Mouse (Mus musculus) cerebellum, adult 9-10 months (tissue): ENCODE results near the gene Map10.

Experiments used
- DNase-seq: peaks from one replicate; pipeline ENCODE4 v3.0.0; 2022

Map10 gene

DNA sequence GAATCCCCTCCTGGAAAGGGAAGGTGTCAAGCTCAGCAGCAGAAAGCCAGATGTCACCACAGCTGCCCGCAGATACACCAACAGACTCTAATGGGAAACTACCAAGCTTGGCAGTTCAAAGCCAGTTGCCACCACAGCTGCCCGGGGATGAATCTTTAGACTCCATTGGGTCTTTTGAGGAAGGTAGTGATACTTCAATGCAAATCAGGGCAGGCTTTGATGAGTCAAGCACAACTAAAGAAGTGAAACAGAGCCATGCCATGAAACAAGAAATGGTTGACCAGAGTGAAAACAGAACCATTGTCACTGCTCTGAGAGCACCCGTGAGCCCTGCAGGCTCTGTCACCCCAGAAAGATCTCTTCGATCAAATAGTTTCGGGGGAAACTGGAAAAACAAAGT, 1.8 kb downstream of the Map10 start:
- DNase-seq, result no peak

DNA sequence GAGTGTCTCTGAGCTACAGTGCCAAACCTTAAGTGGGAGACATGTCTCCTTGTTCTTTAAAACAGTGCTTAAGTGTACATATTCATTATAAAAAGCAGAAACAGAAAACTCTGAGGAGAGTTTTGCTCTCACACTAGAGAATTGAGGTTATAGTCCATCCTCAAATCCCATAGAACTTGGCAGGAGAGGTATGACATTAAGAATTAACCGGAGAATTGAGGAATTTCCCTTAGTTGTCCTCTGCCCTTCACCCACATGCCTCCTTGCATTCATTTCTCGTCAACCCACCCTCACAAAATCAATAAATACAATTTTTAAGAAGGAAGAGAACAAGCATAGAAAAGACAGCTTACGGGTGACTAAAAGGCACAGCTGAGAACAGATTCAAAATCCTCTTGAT, 6.2 kb downstream of the Map10 start:
- DNase-seq, result no peak

DNA sequence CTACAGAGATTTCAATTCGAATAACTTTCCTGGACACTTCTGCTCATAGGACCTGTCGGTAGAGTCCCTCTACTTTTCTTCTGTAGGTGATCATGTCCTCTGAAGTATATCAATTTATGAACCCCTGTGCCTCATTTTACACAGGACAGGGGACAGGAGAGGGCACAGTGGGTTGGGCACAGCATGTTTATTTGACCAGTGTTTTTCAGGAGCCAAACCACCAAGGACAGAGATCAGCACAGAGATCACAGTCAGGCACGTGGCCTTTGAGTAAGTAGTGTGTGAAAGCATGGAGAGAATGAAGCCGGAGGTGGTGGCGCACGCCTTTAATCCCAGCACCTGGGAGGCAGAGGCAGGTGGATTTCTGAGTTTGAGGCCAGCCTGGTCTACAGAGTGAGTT, 7.9 kb downstream of the Map10 start:
- DNase-seq, result no peak

DNA sequence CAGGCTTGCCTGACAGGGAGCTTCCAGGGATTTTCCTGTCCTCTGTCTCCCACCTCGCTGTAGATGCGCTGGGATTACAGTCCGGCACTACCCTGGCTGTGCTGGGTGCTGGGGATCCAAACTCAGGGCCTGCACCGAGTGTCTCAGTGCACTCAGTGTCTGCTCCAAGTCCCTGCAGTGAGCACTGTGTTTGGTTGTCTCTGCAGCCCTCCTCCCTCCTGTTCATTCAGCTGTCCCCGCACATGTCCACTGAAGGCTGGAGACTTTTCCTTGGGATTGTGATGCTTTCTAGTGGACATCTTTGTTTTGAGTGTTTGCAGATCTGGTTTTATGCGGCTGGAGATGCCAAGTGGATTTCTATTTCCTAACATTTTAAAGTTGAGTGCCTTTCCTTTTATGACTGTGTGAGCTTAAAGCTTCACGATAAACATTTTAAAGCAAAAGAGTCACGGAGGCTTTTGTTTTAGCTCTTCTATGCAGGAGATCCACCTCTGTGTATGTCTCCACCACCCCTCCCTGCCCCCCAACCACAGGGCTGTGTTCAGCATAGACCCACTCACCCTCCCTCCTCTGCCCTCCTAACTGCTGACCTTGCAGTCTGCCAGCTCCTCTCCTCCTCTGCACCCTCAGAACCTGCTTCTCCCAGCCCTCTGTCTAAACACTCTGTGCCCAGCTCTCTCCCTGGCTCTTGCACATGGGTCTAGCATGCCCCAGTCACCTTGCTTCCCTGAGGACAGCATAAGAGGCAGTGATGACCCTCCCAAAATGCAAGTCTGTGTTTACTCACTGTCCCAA, 9.4 kb downstream of the Map10 start:
- DNase-seq, result no peak

DNA sequence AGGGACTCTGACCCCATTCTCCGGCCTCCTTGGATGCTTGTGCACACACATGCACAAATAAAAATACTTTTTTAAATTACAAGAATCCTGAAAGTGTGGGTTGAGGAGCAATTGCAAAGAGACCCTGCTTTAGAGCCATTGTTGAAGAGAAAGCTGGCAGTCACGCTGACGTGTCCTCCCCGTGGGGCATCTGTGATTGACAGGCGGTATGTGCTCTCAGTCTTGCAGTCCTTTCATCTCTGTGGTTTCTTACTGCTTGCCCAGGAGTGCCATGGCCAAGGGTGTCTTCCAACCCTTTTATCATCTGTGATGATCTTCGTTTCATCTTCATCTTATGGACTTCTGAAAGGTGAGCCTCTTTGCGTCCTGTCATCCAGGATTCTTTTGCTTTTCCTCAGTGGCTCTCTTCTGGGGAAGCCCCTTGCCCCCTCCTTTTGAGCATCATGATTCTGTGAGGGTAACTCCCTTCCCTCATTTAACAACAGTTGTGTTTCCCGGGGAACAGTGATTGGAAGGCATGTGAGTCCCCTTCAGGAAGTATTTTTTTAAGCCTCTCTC, 11.3 kb downstream of the Map10 start:
- DNase-seq, result no peak

DNA sequence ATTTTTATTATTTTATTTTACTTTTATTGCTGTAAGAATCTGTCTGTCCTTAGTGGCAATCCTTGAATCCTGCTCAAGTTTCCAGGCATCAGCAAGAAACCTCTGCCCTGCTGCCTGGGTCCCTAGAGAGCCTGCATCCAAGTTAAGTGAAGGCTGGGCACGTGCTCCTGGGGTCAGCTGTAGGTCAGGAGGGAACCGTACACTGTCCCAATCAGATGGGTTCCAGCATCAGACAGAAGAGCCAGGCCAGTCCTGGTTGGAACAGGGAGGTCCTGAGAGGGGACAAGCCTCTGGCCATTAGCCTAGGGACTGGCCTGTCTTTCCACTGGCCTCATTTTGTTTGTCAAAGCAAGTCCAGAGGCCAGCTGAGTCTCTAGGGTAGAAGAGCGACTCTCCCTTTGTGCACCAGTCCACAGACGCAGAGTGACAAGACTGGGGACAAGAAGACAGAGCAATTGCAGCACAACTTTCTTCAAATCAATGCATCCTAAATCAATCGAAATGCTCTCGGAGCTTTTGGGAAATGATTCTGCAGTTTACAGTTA, 15.7 kb downstream of the Map10 start:
- DNase-seq, result no peak

DNA sequence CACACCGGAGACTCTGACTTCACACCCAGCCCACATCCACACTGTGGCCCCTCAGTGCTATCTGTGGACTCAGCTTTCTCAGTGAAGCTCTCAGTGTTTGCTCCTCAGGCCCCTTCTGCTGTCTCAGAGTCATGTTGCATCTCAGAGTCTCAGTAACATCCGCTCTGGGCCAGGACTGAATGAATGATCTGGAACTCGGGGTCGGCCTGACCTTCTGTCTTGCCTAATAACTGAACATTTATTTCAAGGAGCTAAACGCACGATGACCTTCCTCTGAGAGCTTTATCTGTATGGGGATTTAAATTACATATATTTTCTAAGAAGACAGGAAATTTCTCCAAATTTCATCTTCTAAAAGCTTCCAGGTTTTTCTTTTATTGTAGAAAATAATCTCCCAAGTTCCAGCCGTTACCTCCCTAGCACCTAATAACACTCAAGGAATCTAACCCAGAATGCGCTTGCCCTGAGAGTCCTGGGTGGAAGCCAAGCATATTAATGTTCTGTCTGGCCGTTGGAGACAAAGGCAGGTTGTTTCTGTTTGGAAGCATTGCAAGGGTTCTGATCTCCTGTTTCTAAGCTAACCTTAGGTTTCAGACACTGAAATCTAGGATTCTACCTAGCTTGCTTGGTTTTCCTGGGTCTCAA, 16.7 kb downstream of the Map10 start:
- DNase-seq, result no peak

DNA sequence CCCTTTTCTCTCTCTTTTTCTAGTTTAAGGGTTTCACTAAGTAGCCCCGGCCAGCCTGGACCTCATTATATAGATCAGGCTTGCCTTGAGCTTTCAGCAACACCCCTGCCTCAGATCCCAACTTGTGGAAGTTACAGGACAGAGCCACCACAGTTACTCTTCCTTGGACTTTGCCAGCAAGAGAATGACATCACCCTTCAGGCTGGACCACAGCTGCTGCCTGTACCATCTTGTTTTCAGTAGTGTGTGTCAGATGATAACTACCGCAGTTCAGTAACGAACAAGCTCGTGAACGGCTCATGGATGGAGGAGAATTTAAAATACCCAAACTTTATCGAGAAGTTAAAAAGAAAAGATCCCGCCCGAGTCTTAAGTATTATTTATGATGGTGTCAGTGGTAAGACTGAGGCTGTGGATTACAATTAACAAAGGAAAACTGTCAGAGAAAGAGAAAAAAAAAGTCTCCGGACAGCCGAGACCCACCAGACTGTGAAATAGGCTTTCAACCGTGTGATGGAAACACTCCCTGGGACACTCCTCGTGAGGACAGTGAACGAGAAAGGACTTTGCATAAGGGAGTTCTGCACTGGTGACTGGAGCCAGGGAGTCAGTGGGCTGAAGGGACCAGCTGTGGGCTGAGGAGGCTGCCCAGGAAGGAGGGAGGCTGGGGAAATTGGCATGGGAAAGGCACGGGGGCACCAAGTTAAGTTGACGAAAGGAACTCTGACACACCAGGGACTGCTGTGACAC, 20.7 kb downstream of the Map10 start:
- DNase-seq, result no peak

DNA sequence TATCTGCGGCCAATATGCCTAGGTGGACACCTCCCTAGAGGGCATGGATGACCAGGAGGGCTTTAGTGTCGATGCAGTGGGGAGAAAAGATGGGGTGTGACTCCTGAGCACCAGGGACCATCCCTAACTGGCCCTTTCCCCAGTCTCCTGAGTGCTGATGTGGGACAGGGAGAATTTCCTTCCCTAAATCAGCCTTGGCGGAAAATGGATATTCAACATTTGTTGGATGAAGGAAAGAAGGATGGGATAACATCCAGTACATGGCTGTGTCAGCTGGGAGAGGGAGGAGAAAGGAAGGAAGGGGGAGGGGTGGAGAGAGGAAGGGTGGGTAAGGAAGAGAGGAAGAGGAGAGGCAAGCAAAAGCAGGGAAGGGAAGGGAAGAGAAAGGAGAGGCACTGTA, 21.3 kb downstream of the Map10 start:
- no peak for DNase-seq

DNA sequence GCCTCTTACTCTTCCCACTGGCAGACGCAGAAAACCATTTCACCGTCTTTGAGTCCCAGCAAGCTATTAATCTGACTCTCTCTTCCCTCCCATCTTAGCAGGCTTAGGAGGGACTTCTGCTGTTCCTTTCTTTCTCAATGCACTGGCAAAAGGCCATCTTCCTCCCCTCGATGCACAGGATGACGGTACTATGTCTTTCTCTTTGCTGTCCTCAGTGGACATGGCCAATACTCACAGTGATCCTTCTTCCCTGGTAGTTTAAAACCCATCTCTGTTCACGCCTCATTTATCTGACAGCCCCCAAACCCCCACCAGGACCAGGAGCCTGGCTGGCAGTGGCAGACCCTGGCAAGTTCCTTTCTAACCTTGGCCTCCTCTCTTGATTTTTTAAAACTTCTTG, 22.8 kb downstream of the Map10 start:
- no peak for DNase-seq

DNA sequence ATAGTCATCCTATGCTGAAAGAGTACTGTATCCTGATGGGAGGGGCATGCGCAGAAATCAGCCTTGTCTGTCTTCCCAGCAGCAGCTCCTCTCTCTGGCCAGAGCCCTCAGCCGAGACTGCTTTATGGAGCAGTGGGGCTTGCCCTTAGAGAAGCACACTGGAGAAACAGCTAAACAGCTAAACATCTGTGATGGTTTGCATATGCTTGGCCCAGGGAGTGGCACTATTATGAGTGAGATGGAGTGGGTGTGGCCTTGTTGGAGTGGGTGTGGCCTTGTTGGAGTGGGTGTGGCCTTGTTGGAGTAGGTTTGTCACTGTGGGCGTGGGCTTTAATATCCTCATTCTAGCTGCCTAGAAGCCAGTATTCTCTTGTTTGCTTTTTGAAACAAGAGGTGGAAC, 23.6 kb downstream of the Map10 start:
- DNase-seq, result no peak

DNA sequence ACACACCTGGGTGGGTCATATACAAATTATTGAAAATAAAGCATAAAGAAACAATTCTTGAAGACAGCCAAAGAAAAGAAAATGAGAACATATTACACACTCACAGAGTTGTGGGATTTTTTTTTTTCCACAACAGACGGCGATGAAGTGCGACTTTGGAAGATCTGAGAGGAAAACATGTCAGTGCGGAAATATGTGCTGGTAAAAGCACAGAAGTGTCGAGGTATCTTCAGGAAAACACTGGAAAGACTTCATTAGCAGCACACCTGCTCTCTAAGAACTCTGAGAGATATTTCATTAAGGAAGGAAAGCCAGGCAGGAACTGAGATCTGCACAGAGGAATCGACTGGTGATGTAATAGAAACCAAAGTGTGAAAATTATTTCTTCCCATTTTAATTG, 26.3 kb downstream of the Map10 start:
- DNase-seq, result no peak

DNA sequence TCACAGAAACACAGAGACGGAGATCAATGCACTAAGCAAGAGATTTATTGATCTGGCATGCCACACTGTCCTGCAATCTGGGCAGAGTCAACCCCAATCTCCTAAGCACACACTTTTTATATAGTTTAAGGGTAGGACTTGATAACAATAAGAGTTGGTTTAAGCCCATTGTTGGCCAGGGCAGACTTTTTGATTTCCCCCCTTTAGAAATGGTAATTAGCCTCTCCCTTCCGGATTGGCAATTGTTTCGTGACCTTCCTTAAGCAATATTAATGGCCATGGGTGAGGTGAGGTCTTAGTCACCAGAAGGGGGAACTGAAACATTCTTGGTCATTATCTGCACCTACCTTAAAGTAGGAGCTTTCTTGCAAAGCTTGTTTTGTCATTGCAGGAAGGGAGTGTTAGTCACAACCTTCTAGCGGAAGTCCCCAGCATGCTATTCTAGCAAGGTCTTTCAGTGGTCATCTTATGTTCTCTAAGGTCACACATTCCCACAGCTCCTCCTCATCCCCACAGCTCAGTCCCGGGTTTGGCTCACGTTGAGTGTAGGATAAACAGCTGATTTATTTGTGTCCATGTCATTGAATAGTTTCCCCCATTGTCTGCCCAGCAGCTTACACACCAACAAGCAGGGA, 29.9 kb downstream of the Map10 start:
- no peak for DNase-seq

DNA sequence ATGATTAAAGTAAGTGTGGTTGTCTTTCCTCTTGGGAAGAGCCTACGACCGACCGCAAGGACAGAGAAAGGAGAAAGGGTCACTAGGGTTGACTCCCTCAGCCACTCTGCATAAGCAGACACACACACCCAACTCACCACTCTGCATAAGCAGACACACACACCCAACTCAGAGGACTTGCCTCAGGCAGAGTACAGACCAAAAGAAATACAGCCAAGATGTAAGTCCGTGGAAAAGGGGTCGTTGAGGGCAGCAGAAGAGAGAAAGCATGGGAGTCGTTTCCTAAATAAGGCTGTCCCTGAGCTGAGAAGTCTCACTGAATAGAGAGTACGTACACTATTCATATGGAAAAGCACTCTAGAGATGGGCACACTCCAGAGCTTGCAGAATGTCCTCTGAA, 30.8 kb downstream of the Map10 start:
- DNase-seq, result no peak

DNA sequence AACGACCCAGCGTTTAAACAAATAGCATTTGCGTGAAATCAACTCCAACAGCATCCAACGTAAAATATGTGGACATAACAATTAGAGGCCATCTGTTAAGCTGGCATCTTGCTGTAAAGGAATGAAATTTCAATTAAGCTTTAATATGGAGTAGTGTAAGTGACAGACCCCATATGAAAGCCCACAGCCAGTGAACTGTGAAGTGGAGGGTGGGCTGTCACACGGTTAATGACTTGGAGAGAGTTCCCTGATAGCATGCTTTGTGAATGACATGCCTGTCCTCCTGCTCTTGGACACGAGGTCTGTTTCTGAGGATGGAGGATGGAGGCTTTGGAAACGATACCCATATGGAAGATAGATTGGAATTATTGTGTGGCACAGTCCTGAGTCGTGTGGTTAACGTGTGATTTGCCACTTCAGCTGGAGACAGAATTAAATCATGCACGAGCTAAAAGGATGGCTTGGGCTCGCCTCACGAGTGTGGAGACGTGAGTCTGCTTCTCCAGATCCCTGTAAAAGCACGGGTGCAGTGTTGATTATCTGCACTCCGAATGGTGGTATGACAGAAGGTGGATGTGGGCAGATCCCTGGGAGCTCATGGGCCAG, 33.4 kb downstream of the Map10 start:
- DNase-seq, result no peak

DNA sequence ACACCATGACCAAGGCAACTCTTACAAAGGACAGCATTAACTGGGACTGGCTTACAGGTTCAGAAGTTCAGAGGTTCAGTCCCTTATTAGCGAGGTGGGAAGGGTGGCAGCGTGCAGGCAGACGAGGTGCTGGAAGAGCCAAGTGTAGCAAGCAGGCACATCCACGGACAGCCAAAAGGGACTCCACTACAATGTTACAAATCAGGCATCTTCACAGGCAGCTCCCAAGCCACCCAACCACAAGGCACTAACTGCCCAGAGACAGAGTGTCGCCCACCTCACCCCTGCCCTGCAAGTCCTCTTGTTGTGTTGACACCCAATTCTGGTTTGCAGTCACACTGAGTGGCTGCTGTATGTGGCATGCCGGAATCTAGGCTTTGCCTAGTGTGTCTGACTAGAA, 34.8 kb downstream of the Map10 start:
- DNase-seq, result no peak

DNA sequence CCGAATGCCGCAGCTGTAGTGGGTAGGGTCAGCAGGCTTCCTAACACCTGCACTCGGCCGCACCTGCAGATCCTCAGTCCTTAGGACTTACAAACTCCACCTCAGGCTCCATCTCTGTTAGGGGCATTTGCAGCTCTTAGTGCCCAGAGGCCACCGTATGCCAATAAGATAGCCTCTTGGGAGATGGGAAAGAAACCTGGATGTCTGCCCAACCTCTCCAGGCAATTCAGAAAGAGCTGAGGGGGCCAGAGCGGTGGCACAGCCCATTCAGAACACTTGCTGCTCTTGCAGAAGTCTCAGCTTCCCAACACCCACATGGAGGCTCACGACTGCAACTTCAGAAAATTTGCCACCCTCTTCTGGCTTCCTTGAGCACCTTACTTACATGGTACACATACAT, 36.2 kb downstream of the Map10 start:
- no peak for DNase-seq

DNA sequence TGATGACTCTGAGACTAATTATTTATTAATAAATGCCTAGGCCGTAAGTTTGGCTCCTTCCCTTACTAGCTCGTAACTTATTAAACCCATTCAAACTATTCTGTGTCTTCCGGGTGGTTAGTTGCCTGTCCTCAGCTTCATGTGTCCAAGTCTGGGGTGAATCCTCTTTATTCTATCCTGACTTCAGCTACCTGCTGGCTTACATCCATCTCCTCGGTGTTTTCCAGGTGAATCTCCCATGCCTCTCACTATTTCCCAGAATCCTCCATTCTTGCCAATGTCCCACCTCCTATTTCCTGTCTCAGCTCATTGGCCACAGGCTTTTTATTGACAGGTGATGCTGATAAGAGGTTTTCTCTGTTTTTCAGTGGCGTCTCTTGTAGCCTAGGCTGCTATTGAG, 39.6 kb downstream of the Map10 start:
- no peak for DNase-seq

DNA sequence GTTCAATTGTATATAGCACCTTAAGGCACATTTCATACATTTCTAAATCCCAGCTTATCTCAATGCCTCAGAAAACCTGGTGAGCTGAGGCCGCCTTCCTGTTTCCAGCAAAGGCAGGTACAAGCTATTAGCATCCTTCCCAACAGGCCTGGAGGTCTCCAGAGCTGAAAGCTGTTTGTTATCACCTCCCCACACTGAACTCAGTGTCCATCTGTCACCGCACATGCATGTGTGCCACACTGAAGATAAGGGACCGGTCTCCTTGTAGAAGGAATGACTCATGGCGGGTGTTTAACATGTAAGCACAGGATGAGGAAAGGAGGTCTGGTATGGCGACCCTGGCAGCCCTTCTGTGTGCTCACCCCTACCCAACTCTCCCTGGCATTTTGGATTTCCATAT, 41.9 kb downstream of the Map10 start:
- DNase-seq, result no peak

DNA sequence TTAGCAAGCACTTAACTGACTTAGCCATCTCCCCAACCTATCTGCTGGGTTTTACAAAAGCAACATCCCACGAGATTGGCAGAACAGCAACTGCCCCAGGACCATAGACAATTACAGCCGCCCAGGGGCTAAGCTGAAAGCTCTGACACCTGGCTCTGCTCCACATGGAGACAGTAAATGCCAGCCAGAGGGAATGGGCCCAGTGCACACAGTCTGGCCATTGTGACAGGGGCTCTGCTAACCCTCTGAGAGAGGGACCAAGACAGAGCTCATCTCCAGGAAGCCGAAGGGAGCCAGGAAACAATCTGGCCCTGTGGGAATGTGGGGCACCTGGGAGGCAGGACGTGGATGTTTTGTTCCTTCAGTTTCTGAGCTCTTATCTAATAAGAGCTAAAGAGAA, 46.6 kb downstream of the Map10 start:
- DNase-seq, result no peak

DNA sequence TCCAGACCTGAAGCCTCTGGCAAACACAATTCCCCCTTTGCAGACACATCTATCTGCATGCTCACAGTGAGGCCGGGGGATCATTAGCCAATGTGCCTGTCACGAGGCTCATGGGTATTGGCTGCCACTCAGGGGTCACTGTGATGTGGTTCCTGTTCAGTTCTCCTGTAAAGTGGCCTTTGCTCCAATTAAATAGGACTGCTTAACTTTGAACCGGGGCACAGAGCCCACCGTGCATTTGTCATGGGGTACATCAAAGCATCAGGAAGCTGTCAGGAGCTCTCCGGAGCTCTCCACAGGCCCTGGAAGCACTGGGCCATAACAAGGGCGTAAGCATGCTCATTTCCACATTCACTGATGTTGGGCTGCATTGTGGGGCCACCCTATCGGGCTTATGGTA, 47.0 kb downstream of the Map10 start:
- DNase-seq, result no peak

DNA sequence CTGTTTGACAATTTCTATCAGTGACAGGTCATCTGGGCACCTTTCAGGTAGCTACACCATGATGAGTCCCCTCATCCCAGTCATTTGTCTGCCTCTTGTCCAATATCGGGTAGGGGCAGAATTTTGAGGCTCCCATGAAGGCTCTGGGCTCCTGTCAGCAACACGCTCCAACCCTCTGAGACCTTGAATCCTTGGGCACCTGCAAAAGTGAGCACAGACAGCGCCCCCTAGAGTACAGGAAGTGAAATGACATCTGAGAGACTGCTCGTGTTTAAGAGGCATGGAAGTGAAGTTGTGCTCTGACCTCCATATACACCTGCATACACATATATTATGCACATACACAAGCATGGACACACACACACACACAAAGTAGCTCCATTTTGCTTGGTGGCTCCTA, 49.3 kb downstream of the Map10 start:
- no peak for DNase-seq

DNA sequence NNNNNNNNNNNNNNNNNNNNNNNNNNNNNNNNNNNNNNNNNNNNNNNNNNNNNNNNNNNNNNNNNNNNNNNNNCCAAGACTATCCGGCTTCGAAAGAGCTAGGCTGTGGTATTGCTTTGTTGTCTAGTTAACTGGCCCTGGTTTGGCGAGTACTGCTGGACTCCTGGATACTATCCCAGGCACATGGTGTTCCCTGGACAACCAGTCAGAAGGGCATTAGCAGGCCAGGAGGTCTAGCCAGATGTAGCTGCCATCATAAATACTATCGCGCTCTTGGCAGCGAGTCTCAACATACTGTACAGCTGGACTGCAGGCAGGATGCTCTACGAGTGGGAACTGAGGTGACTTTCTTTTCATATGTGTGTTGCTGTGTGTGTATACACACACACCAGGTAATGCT, 53.1 kb downstream of the Map10 start:
- DNase-seq, result no peak
